Mouse (Mus musculus) left cerebral cortex, postnatal 25 days (tissue): ENCODE measurements around the gene Dmrta2. TPM values are rescaled to one million over a fixed set of nuclear protein-coding genes. Genes with fewer than 3 reads are reported as not detected.

Experiments used
- DNase-seq, 2 experiments: peaks; one replicate each; pipeline ENCODE4 v3.0.0; 2022; ENCODE audit warnings: low spot score in 2 of 2, mixed read lengths in 1 of 2
- intact Hi-C: fragments of 180-260 bp; cut with DNase I; formaldehyde crosslinking; loops from one replicate; pipeline ENCODE4 v1.15.1; 2025
- total RNA-seq, 2 experiments: library from RNA; stranded (reverse); gene quantifications; 2 replicates each; pipeline ENCODE4 v1.2.3; 2021

Dmrta2 gene
- total RNA-seq, 2 experiments from 2014 or later: 2.3 to 2.8 TPM

DNA sequence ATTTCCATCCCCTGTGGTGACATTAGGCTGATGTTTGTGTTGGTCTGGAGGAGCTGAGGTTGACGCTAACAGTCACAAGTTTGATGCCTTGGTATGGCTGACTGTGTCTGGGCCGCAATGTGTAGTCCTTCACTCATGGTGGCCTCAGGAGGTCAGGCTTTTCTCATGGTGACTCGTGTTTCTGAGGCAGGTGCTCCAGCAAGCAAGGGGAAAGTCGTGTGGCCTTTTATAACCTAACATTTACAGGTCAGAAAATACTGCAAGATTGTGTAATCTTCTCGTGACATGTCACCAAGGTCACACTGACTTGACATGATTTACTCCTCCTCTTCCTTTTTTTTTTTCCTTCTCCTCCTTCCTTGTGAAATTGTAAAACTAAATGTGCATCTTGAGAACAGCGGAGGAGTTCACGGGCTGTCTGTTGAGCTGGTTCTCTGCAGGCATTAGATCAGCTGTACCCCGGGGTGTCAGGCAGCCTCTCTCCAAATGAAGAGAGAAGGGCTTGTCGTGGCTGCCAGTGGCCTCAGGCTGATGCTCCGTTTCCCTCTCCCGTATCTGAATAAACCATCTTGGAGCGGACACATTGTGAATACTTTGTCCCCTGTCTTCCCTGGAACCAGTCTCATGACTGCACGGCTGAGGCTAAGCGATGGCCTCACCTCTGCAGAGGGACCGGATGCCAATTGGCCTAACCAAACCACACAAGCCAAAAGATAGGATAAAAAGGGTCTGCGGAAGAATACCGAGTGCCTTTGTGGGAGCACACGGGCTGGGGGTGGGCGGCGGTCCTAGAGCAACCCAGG lies 9.9 kb downstream of the Dmrta2 start:
- no peak for DNase-seq
- intact Hi-C loops: no loop called here

DNA sequence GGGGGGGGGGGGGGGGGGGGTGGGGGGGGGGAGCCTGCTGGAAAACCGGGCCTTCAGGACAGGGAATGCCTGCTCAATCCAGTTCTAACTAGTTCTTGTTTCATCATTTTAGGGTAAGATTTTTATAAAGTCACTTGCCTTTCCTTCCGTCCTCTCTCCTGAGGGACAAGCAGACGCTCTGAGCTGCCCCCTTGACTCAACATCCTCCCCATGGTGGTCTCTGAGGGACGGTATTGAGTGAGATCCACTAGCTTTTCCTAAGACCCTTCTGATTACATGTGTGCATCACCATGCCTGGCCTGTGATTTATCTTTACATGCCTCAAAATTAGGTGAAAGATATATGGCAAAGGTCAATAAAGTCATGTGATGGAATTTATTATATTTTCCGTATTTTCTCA lies 10.6 kb downstream of the Dmrta2 start:
- intact Hi-C loops: no loop called here
- DNase-seq: no peak

GRCm38 (mm10) chr4:109989213-109989612 lies 11.4 kb downstream of the Dmrta2 start:
- intact Hi-C loops: no loop called here

GRCm38 (mm10) chr4:110006044-110006443 lies 28.2 kb downstream of the Dmrta2 start:
- DNase-seq: no peak
- intact Hi-C loops: no loop called here

More at GRCm38 (mm10) chr4:109989213-109989612, 11.4 kb downstream of the Dmrta2 start:
- no peak for DNase-seq

GRCm38 (mm10) chr4:110019145-110019544 lies 41.3 kb downstream of the Dmrta2 start:
- no peak for DNase-seq
- intact Hi-C loops: loop anchor here (5.0 kb wide), 1 partner anchor 512 kb away; no protein-coding TSS in a partner anchor

DNA sequence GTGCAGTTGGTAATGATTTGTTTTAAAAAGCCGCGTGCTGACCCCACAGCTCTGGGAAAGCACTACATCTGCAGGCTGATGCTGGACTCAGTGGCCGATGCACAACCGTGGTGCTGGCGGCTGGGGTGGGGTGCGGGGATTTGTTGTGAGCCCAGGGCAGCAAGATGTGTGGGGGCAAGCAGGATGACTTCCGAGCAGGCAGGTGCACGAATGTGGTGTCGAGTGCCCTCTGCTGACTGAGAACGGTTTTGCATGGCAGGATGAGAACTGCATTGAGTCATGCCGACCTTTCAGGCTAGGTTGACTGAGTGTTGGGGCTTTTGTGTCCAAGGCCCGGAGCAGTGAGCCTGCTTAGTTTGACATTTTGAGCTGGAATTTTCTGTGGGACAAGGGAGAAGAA lies 42.4 kb downstream of the Dmrta2 start:
- DNase-seq: peak; percentile 86 to 90
- intact Hi-C loops: loop anchor here (2.0 to 10.0 kb wide), 4 partner anchors 203 to 1605 kb away; no protein-coding TSS in a partner anchor

GRCm38 (mm10) chr4:110021956-110022625 lies 44.2 kb downstream of the Dmrta2 start:
- peak; percentile 82 to 87 for DNase-seq
- intact Hi-C loops: loop anchor here (2.0 to 10.0 kb wide), 5 partner anchors 205 to 1603 kb away; no protein-coding TSS in a partner anchor

GRCm38 (mm10) chr4:110028461-110029188 lies 50.8 kb downstream of the Dmrta2 start:
- intact Hi-C loops: loop anchor here (2.0 to 10.0 kb wide), 2 partner anchors 1596 to 1658 kb away; no protein-coding TSS in a partner anchor
- peak; percentile 43 to 62 for DNase-seq

- no peak for DNase-seq
Observed at GRCm38 (mm10) chr4:110029446-110029845, 51.6 kb downstream of the Dmrta2 start.

More at GRCm38 (mm10) chr4:110029446-110029845, 51.6 kb downstream of the Dmrta2 start:
- intact Hi-C loops: loop anchor here (2.0 to 10.0 kb wide), 2 partner anchors 1595 to 1657 kb away; no protein-coding TSS in a partner anchor
